Mouse (Mus musculus) limb, embryonic 10.5 days (tissue): Measurements from ENCODE around the gene Zfp575. TPM values are rescaled to one million over a fixed set of nuclear protein-coding genes. Genes with fewer than 3 reads are reported as not detected.

Experiments used
- DNase-seq: peaks from one replicate; pipeline ENCODE4 v3.0.0-alpha.2; 2017; ENCODE audit warnings: low spot score
- H3K27ac ChIP-seq: fragments of 300-500 bp; sonication (generic); 2 replicates; pipeline ENCODE4 v1.5.1; 2016; ENCODE audit warnings: mild to moderate bottlenecking
- H3K27me3 ChIP-seq: fragments of 300-500 bp; sonication (generic); 2 replicates; pipeline ENCODE4 v1.6.1; 2016; ENCODE audit warnings: low read depth, mild to moderate bottlenecking; ENCODE audit not compliant: poor library complexity, severe bottlenecking
- H3K36me3 ChIP-seq: fragments of 300-500 bp; sonication (generic); 2 replicates; pipeline ENCODE4 v1.6.1; 2016; ENCODE audit warnings: mild to moderate bottlenecking, moderate library complexity
- H3K4me1 ChIP-seq: fragments of 300-500 bp; sonication (generic); 2 replicates; pipeline ENCODE4 v1.6.1; 2016
- H3K4me3 ChIP-seq: fragments of 300-500 bp; sonication (generic); 2 replicates; pipeline ENCODE4 v1.5.1; 2016; ENCODE audit warnings: mild to moderate bottlenecking, moderate library complexity
- H3K9me3 ChIP-seq: fragments of 300-500 bp; sonication (generic); replicated peaks from 2 replicates; pipeline ENCODE4 v1.6.1; 2016; ENCODE audit warnings: mild to moderate bottlenecking
- WGBS: fragments of 180-500 bp; shearing (Covaris S2); methylation state at CpG from one replicate; pipeline ENCODE4 v1.1.7; 2016; 5-methylcytosine and 5-hydroxymethylcytosine counted together
- polyA plus RNA-seq: library from polyadenylated mRNA; unstranded; fragments of >200 nt; fragmentation: Nextera tagmentation; extraction: Ambion mirVana; gene quantifications from 2 replicates; pipeline ENCODE4 v1.2.1, GENCODE M21; 2016

Zfp575 gene
- polyA plus RNA-seq, 1 experiment from 2014 or later, result 2.6 TPM

DNA sequence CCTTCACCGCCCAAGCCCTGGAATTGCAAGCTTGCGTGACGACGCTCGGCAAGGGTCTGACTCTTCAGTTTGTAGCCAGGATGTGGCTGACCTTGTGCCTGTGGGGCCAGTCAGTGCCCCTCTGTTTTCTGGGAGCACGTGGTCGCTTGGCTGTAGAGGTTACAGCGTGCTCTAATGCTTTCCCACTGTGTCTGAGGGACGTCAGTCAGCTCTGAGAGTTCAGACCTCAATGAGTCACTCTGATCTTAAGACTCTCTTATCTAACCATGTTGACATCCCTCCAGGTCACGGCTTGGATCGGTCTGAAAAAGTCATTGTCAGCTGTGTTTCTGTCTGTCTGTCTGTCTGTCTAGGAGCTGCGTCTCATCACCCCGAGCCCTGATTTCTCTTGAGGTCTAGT lies 27.4 kb upstream of the Zfp575 start:
- Histone ChIP-seq H3K27ac (no peak overlapping the region), H3K36me3 (no peaks in the 10 kb centered on the region), H3K4me3 (no peak overlapping the region), H3K4me1 (peaks cover 25% of the 10 kb centered on the region), H3K9me3 (no peaks in the 10 kb centered on the region), H3K27me3 (peaks cover 64% of the 10 kb centered on the region)
- 79% methylated on average over 13 of the region's 13 CpGs for WGBS
- DNase-seq, result no peak

DNA sequence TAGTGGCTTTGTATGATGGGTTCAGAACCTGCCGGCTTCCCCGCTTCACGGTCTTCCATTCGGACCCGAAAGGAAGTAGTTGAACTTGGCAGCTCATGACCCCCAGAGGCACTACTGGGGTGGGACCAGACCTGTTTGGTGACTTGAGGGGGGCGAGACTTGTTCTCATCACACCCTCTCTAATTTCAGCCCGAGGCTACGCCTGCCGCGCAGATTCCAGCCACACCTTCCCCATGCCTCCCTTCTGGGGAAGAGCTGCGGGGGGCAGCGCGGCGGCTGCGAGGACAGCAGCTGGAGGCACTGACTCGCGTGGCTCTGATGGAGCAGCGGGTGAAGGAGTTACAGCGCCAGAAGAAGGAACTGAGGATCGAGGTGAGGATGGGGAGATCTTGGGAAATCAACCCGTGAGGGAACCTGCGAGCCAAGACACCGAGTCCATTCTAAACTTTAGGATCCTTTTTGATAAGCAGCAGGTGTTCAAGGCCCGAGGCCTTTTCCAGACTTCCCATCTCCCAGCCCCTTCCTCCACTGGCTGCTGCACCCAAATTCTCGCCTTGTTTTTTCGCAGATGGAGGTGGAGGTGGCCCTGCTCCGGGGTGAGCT lies 25.0 kb upstream of the Zfp575 start:
- DNase-seq, result peak; percentile 53
- H3K27me3 ChIP-seq, result peaks cover 67% of the 10 kb centered on the region
- H3K9me3 ChIP-seq, result no peaks in the 10 kb centered on the region
- H3K36me3 ChIP-seq, result peaks cover 12% of the 10 kb centered on the region; the same call in 1 of the 2 replicates
- H3K4me3 ChIP-seq, result peak overlapping the region; percentile 31
- peaks cover 25% of the 10 kb centered on the region for H3K4me1 ChIP-seq
- H3K27ac ChIP-seq, result no peak overlapping the region
- 3% methylated on average over 27 of the region's 27 CpGs for WGBS

DNA sequence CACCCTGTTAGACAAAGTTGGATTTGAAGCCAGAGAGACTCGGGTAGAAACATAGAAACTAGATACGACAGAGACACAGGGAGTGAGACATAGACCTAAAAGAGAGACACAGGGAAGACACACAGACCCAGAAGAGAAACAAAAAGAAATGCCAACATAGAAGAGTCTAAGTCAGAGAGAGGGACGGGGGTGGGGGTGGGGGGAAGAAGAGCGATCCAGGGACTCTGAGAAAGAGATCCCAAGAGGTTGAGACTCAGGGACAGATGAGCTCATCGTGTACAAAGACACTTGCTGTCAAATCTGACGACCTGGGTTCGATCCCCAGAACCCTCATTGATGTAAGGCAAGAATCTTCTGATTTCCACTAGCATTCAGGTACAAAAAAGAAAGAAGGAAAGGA lies 24.3 kb upstream of the Zfp575 start:
- Histone ChIP-seq H3K27ac (no peak overlapping the region), H3K36me3 (peaks cover 12% of the 10 kb centered on the region; the same call in 1 of the 2 replicates), H3K9me3 (no peaks in the 10 kb centered on the region), H3K27me3 (peaks cover 67% of the 10 kb centered on the region), H3K4me3 (peak overlapping the region; percentile 51), H3K4me1 (peaks cover 25% of the 10 kb centered on the region)
- no peak for DNase-seq
- 14% methylated on average over 7 of the region's 7 CpGs for WGBS

DNA sequence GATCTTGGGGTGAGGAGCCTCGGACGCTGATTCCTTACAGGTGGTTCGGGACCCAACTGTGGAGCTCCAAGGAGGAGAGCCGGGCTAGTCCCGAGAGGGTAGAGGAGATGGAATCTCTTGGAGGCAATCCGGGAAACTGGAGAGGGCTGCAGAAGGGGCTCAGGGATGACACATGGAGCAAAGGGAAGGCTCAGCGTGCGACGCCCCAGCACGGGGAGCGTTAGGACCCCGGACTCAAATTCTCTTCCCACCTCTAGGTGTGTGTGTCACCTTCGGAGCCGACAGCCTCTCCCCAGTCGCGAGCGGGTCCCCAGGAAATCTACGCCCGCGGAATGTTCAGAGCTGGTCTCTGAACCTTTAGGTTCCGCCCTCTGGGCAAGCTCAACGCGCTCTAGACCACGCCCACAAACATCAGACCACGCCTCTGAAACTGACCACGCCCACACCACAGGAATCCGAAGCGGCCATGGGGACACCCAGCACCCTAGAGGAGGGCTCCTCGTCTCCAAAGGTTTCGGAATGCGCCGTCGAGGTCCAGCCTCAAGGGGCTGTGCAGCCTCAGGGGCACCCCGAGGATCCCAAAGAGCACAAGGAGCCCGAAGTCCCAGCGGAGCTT lies 23.5 kb upstream of the Zfp575 start:
- peak overlapping the region; percentile 51 for H3K4me3 ChIP-seq
- DNase-seq, result peak; percentile 76
- H3K36me3 ChIP-seq, result peaks cover 12% of the 10 kb centered on the region; the same call in 1 of the 2 replicates
- peaks cover 25% of the 10 kb centered on the region for H3K4me1 ChIP-seq
- no peak overlapping the region for H3K27ac ChIP-seq
- H3K9me3 ChIP-seq, result no peaks in the 10 kb centered on the region
- WGBS, result under 1% methylated on average over 36 of the region's 36 CpGs
- peaks cover 67% of the 10 kb centered on the region for H3K27me3 ChIP-seq

DNA sequence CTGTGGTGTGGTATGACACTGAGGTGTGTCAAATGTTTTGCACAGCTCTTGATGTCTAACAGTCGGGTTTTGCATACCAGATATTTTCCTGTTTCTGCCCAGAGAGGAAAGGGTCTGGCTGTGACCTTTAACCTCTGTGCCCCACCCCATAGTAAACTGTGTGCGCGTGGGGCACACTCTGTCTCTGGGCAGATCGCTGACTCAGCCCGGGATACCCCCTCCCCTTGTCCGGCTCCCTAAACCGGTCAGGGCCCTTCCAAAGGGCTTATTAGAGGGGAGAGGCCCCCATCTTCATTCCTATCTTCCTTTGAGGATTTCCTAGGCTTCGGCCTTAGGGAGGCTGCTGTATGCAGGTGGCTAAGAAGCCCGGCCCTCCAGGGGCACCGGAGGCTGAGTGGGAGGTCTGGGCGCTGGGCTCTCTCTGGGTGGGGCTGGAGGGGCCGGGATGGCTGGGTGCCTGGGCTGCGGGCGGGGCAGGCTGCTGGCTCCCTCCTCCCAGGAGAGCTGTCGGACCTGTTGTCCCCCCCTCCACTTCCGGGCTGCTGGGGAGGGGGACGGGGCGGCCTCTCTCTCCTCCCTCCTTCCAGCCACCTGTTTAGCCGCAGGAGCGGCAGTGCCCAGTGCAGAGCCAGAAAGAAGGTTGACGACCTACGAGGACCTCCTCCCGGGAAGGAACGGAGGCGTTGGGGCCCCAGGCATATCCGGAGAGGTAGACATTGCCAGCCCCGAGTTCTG lies 22.9 kb upstream of the Zfp575 start, which contains the start of gene Phldb3:
Phldb3 (plus strand) TSS at position 620 of the 735 bp plus-strand sequence.
- no peak within 1 kb of the TSS for H3K27ac ChIP-seq
- no peaks in the 10 kb centered on the region for H3K9me3 ChIP-seq
- H3K4me1 ChIP-seq, result peaks cover 25% of the 10 kb centered on the region
- H3K36me3 ChIP-seq, result peaks cover 12% of the 10 kb centered on the region; the same call in 1 of the 2 replicates
- H3K4me3 ChIP-seq, result peak within 1 kb of the TSS; percentile 51
- peaks cover 67% of the 10 kb centered on the region for H3K27me3 ChIP-seq
- DNase-seq, result peak; percentile 48
- WGBS, result 2% methylated on average over 27 of the region's 27 CpGs

DNA sequence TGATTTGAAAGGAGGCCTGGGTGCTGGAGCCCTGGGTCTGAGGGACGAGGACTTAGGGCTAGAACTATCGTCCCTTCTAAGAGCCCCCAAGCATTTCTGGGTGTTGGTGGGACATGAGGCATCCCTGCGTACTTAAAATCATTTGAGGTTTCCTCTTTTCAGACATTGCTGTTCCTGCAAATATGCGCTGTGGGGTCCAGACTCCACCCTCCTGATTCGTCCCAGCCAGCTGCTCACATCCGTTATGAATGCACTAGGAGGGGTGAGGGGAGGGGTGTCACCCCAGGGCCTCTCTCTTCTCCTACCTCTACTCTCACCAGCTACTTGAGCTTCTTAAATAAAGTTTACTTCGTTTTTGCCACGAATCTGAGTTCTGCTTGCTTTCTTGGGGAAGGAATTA lies 21.1 kb upstream of the Zfp575 start:
- 71% methylated on average over 8 of the region's 8 CpGs for WGBS

DNA sequence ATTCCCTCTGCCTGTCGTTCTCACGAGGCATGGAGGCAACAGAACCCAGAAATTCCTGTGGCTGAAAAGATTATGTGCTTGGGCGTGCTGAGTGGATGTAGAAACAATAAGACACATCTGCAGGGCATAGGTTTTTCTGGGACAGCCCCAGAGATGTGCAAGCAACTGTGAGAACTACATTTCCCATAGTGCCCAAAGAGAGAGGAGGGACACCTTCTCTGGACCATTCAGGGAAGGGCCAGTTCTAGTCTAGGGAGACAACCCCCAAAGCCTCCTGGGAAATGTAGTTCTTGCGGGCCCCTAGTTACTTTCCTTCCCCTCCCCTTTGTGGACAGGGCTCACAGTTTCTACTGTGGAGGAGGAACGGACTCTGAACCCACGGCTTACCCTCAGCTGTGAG lies 20.6 kb upstream of the Zfp575 start:
- DNase-seq, result no peak
- H3K27me3 ChIP-seq, result peaks cover 48% of the 10 kb centered on the region

More for the DNA sequence above, 21.1 kb upstream of the Zfp575 start:
- H3K27me3 ChIP-seq, result peaks cover 54% of the 10 kb centered on the region
- peaks cover 15% of the 10 kb centered on the region; the same call in 1 of the 2 replicates for H3K36me3 ChIP-seq
- H3K4me1 ChIP-seq, result peaks cover 25% of the 10 kb centered on the region
- DNase-seq, result no peak
- H3K27ac ChIP-seq, result no peak overlapping the region
- H3K4me3 ChIP-seq, result no peak overlapping the region
- H3K9me3 ChIP-seq, result no peaks in the 10 kb centered on the region

DNA sequence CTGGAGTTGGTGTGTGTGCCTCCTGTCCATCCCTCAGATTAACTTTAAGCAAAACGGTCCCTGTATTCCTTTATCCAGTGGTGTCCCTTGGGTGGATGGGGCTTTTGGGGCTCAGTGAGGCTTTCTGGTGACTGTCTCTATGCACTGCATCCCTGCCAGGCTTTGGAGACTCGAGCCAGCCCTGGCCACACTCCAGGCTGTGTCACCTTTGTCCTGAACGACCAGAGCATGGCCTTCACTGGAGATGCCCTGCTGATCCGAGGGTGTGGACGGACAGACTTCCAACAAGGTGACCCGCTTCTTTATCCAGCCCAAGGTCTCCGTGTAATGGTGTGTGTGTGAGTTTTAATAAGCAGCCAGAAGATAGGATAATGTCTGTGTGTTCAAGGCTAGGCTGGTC lies 18.6 kb upstream of the Zfp575 start:
- 83% methylated on average over 7 of the region's 7 CpGs for WGBS
- Histone ChIP-seq H3K9me3 (no peaks in the 10 kb centered on the region), H3K4me3 (no peak overlapping the region), H3K36me3 (peaks cover 15% of the 10 kb centered on the region; the same call in 1 of the 2 replicates), H3K4me1 (peaks cover 11% of the 10 kb centered on the region), H3K27ac (no peak overlapping the region), H3K27me3 (peaks cover 29% of the 10 kb centered on the region)
- DNase-seq, result no peak

More for the DNA sequence above, 20.6 kb upstream of the Zfp575 start:
- Histone ChIP-seq H3K36me3 (peaks cover 15% of the 10 kb centered on the region; the same call in 1 of the 2 replicates), H3K9me3 (no peaks in the 10 kb centered on the region), H3K27ac (no peak overlapping the region), H3K4me1 (peaks cover 25% of the 10 kb centered on the region), H3K4me3 (no peak overlapping the region)
- 41% methylated on average over 6 of the region's 6 CpGs for WGBS

DNA sequence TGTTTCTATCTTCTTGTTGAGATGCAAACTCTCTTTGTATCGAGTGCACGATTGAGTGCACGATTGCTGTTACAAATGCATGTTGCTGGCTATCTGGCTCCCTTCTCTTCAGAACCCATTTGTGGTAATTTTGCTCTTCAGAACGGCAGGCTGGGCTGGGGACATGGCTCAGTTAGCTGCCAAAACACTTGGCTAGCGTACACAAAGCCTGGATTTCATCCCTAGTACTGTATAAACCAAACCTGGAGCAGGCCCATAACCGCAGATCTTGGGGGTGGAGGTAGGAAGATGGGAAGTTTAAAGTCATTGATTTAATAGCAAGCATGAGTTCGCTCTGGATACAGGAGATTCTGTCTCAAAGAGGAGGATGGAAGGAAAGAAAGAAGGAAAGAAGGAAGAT lies 18.1 kb upstream of the Zfp575 start:
- Histone ChIP-seq H3K4me1 (peaks cover 7% of the 10 kb centered on the region), H3K36me3 (peaks cover 15% of the 10 kb centered on the region; the same call in 1 of the 2 replicates), H3K4me3 (no peak overlapping the region), H3K27ac (no peak overlapping the region), H3K9me3 (no peaks in the 10 kb centered on the region), H3K27me3 (peaks cover 24% of the 10 kb centered on the region)
- WGBS, result 88% methylated on average over 7 of the region's 7 CpGs
- DNase-seq, result no peak

DNA sequence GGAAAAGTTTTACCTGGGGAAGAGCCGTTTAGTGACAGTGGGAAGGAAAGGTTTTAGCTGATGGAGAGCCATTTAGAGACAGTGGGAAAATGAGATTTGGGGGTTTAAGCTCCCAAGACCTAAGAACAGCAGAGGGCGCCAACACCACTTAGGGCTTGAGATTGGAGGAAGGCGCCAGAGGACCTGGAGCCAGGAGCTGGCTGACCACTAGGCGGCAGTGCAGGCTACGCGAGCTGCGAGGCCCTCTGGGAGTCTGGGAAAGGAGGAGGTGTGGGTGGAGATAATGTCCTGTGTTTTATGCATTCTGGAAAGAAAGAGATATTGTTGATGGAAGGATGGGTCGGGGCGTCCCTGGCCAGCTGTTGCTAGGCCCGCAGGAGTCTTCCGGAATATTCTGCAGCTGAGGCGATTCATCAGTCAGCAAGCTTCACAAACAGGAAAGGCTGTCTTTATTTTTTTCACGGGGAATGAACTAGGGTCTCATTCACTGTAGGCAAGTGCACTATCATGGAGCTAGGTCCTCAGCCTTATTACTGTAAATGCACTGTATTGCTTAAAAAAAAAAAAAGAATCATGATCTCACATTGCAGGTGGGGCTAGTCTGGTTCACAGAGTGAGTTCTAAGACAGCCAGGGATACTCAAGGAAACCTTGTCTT lies 13.6 kb upstream of the Zfp575 start:
- Histone ChIP-seq H3K4me3 (no peak overlapping the region), H3K27ac (no peak overlapping the region), H3K36me3 (0 out of 2 replicates have a peak, but pooled peaks cover 3% of the 10 kb centered on the region), H3K27me3 (no peaks in the 10 kb centered on the region; the same call in 1 of the 2 replicates), H3K4me1 (no peaks in the 10 kb centered on the region), H3K9me3 (no peaks in the 10 kb centered on the region)
- DNase-seq, result peak; percentile 94
- WGBS, result 11% methylated on average over 13 of the region's 13 CpGs

DNA sequence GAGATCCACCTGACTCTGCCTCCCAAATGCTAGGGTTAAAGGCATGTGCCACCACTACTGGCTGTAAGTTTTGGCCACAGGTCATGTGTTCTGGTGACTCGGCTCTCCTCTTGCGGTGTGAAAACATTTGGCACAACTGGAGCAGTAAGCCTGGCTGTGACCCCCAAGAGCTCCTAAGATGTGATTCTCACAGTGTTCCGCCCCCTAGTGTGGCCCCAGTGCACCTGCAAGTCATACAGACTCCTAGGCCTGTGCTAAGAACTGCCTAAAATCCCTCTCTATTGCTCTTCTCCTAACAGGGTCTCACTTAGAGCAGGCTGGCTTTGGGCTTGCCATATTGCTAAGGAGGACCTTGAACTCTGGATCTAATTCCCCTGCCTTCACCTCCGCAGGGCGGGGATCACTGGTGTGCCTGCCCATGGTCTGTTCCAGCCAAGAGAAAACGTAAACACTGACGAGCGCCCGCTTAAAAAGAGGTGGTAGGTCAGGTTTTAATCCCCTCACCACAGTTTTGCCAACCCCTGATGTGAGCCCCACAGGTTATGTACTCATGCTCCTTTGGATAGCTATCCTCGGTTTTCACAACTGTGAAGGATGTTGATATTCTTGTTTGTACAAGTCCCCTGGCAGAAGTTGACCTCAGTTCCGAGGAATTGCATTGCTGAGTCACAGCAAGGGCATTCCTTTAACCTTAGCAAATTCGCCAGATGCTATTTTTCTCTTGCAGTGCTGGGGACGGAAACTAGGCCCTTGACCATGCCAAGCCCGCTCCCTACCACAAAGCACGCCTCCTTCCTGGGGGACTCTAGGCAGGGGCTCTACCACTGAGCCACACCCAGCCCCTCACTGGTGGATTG lies 12.0 kb upstream of the Zfp575 start:
- 74% methylated on average over 15 of the region's 15 CpGs for WGBS
- H3K4me1 ChIP-seq, result peaks cover 9% of the 10 kb centered on the region
- peaks cover 16% of the 10 kb centered on the region for H3K27me3 ChIP-seq
- no peak for DNase-seq
- no peaks in the 10 kb centered on the region for H3K9me3 ChIP-seq
- no peak overlapping the region for H3K27ac ChIP-seq
- no peak overlapping the region for H3K4me3 ChIP-seq
- H3K36me3 ChIP-seq, result 0 out of 2 replicates have a peak, but pooled peaks cover 3% of the 10 kb centered on the region

DNA sequence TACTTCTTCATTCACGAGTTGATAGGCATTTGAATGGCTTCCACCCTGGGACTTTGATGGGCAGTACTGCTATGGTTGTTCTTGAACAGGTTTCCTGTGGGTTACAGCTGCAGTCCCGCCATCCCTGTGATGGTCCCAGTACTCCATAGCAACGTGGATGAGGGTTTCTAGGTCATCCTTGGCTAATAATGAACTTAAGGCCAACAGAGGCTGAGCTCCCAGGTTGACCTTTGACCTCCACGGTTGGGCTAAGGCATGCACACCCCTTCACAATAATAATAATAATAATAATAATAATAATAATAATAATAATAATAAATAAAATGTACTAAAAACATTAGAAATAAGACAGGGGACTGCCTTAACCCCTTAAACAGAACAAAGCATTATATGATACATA lies 10.7 kb upstream of the Zfp575 start:
- no peaks in the 10 kb centered on the region for H3K9me3 ChIP-seq
- H3K27me3 ChIP-seq, result peaks cover 19% of the 10 kb centered on the region
- WGBS, result 74% methylated on average over 4 of the region's 4 CpGs
- H3K4me3 ChIP-seq, result no peak overlapping the region
- peaks cover 20% of the 10 kb centered on the region for H3K4me1 ChIP-seq
- no peaks in the 10 kb centered on the region for H3K36me3 ChIP-seq
- no peak overlapping the region for H3K27ac ChIP-seq
- no peak for DNase-seq
